Comparison of ENCODE assay signal across 25 mouse cellular contexts in the genomic region with DNA sequence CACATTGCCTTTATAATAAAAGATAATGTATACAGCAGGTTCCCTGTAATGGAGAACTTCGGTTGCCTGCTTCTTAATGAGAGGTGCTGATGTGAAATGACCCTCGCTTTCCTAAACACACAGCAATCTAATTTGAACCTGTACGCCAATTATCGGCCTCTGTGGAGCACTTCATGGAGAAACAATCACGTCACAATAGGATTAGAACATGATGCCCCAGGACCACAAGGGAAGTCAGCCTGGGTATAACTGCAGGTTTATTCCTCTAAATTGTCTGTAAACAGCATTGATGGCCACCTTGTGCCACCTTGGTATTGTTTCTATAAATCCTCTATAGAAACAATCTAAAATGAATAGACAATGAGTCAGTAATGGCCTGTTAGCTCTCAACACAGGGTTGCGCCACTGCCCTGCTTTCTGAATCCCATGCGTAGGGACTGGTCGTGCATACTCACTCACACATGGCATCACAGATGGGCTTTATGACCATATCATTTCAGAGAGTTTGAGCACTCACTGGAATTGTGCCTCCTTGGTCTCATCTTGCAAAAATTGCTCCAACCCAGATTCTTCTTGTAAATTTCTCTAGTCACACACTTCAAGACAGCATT.
A peak's percentile ranks its signal among the peaks of the same experiment; 100 is the strongest.
DNase-seq lines count a peak whose midpoint lies in the region; ATAC-seq lines count a peak whose summit lies in the region.
"Had no signal": no experiment of that assay in that cellular context is flagged by ENCODE, and none has a peak within 500 bp of the region (broad histone marks: within the 10 kb centered on the region; RNA-seq: fewer than 3 reads in every experiment).

No protein-coding gene starts in this region.

- DNase-seq in heart, adult 11 months = peak; percentile 65
- DNase-seq in heart, adult 9 months (ENCODE audit: low spot score in 2 of 2) = no peak
- no peak for DNase-seq in hindbrain, embryonic 11.5 days (ENCODE audit: low spot score)
- DNase-seq: adrenal gland, adult 8-10 months; adrenal gland, postnatal 25 days; cerebellum, adult 11-12 months; cerebellum, adult 8-10 months; cerebellum, postnatal 10 days; cerebellum, postnatal 36 days; embryo, embryonic 11 days; gastrocnemius, postnatal 10 days; gastrocnemius, postnatal 36 days; heart, postnatal 10 days; heart, postnatal 36 days; kidney, adult 2 months had no signal

- H3K4me1 ChIP-seq in hindbrain, embryonic 15.5 days (replicated peaks) = no peaks in the 10 kb centered on the region
- no peaks in the 10 kb centered on the region for H3K4me1 ChIP-seq in hindbrain, embryonic 11.5 days (replicated peaks; ENCODE audit: control insufficient read depth, insufficient read depth, low read length)
- H3K4me1 ChIP-seq in neural tube, embryonic 14.5 days (ENCODE audit: control insufficient read depth, insufficient read depth, low read length) = no peaks in the 10 kb centered on the region
- H3K4me1 ChIP-seq in neural tube, embryonic 15.5 days = no peaks in the 10 kb centered on the region
- H3K4me1 ChIP-seq: embryonic facial prominence, embryonic 15.5 days; forebrain, embryonic 12.5 days; heart, embryonic 12.5 days; heart, embryonic 15.5 days had no signal

- whole genome bisulfite sequencing in hindbrain, embryonic 15.5 days = 65% methylated on average over 8 of the region's 8 CpGs
- 71% methylated on average over 8 of the region's 8 CpGs for WGBS in hindbrain, embryonic 11.5 days
- WGBS in neural tube, embryonic 14.5 days = 50% methylated on average over 8 of the region's 8 CpGs
- WGBS in neural tube, embryonic 15.5 days = 42% methylated on average over 8 of the region's 8 CpGs

- no peaks in the 10 kb centered on the region for H3K36me3 ChIP-seq in hindbrain, embryonic 15.5 days
- H3K36me3 ChIP-seq in hindbrain, embryonic 11.5 days (ENCODE audit: control insufficient read depth, insufficient read depth, low read length) = no peaks in the 10 kb centered on the region
- H3K36me3 ChIP-seq in neural tube, embryonic 14.5 days (ENCODE audit: control insufficient read depth, insufficient read depth, low read length) = no peaks in the 10 kb centered on the region
- no peaks in the 10 kb centered on the region for H3K36me3 ChIP-seq in neural tube, embryonic 15.5 days
- H3K36me3 ChIP-seq: embryonic facial prominence, embryonic 15.5 days; forebrain, embryonic 12.5 days; heart, embryonic 12.5 days; heart, embryonic 15.5 days had no signal

- H3K9me3 ChIP-seq in hindbrain, embryonic 15.5 days = no peaks in the 10 kb centered on the region
- no peaks in the 10 kb centered on the region for H3K9me3 ChIP-seq in hindbrain, embryonic 11.5 days (ENCODE audit: control insufficient read depth, low read length)
- H3K9me3 ChIP-seq in neural tube, embryonic 14.5 days (ENCODE audit: control insufficient read depth, low read length) = no peaks in the 10 kb centered on the region
- H3K9me3 ChIP-seq in neural tube, embryonic 15.5 days (replicated peaks) = no peaks in the 10 kb centered on the region
- H3K9me3 ChIP-seq: embryonic facial prominence, embryonic 15.5 days; forebrain, embryonic 12.5 days; heart, embryonic 12.5 days; heart, embryonic 15.5 days had no signal

- H3K4me3 ChIP-seq in hindbrain, embryonic 15.5 days = no peak overlapping the region
- no peak overlapping the region for H3K4me3 ChIP-seq in hindbrain, embryonic 11.5 days (ENCODE audit: low read depth, low read length)
- H3K4me3 ChIP-seq in neural tube, embryonic 14.5 days (ENCODE audit: low read depth, low read length) = no peak overlapping the region
- H3K4me3 ChIP-seq in neural tube, embryonic 15.5 days (replicated peaks) = no peak overlapping the region
- H3K4me3 ChIP-seq: embryonic facial prominence, embryonic 15.5 days; forebrain, embryonic 12.5 days; heart, embryonic 12.5 days; heart, embryonic 15.5 days had no signal

- 0 out of 2 replicates have a peak, but pooled peaks have one; percentile 23 for ATAC-seq in hindbrain, embryonic 15.5 days (ENCODE audit: low FRiP score, low read depth)
- no peak for ATAC-seq in hindbrain, embryonic 11.5 days (ENCODE audit: low FRiP score)
- ATAC-seq in neural tube, embryonic 14.5 days (ENCODE audit: low read depth) = peak; percentile 65; the same call in 1 of the 2 replicates
- peak; percentile 74 for ATAC-seq in neural tube, embryonic 15.5 days (ENCODE audit: low FRiP score)
- ATAC-seq: CD4-positive, CD25-positive, alpha-beta regulatory T cell, adult 4 months; forebrain, embryonic 16.5 days; intestine, postnatal 0 days had no signal

- no peak overlapping the region for H3K4me2 ChIP-seq in hindbrain, embryonic 15.5 days
- H3K4me2 ChIP-seq in hindbrain, embryonic 11.5 days (replicated peaks; ENCODE audit: low read depth, low read length) = no peak overlapping the region
- H3K4me2 ChIP-seq in neural tube, embryonic 14.5 days (ENCODE audit: low read depth, low read length) = no peak overlapping the region
- no peak overlapping the region for H3K4me2 ChIP-seq in neural tube, embryonic 15.5 days
- H3K4me2 ChIP-seq: embryonic facial prominence, embryonic 15.5 days; forebrain, embryonic 12.5 days; heart, embryonic 12.5 days; heart, embryonic 15.5 days had no signal

- H3K27me3 ChIP-seq in hindbrain, embryonic 15.5 days = no peaks in the 10 kb centered on the region
- H3K27me3 ChIP-seq in hindbrain, embryonic 11.5 days (ENCODE audit: control insufficient read depth, insufficient read depth, low read length) = no peaks in the 10 kb centered on the region
- no peaks in the 10 kb centered on the region for H3K27me3 ChIP-seq in neural tube, embryonic 14.5 days (ENCODE audit: control insufficient read depth, insufficient read depth, low read length)
- H3K27me3 ChIP-seq in neural tube, embryonic 15.5 days (replicated peaks) = no peaks in the 10 kb centered on the region
- H3K27me3 ChIP-seq: embryonic facial prominence, embryonic 15.5 days; heart, embryonic 12.5 days; heart, embryonic 15.5 days had no signal

- H3K27ac ChIP-seq in hindbrain, embryonic 15.5 days (replicated peaks) = no peak overlapping the region
- no peak overlapping the region for H3K27ac ChIP-seq in hindbrain, embryonic 11.5 days (ENCODE audit: low read depth, low read length)
- H3K27ac ChIP-seq in neural tube, embryonic 14.5 days (ENCODE audit: low read depth, low read length) = no peak overlapping the region
- H3K27ac ChIP-seq in neural tube, embryonic 15.5 days (replicated peaks) = no peak overlapping the region
- H3K27ac ChIP-seq: embryonic facial prominence, embryonic 15.5 days; forebrain, embryonic 12.5 days; heart, embryonic 15.5 days had no signal

- no peak overlapping the region for H3K9ac ChIP-seq in hindbrain, embryonic 15.5 days
- H3K9ac ChIP-seq in hindbrain, embryonic 11.5 days (ENCODE audit: low read depth, low read length) = no peak overlapping the region
- no peak overlapping the region for H3K9ac ChIP-seq in neural tube, embryonic 14.5 days (replicated peaks; ENCODE audit: low read depth, low read length)
- no peak overlapping the region for H3K9ac ChIP-seq in neural tube, embryonic 15.5 days (replicated peaks)
- H3K9ac ChIP-seq: embryonic facial prominence, embryonic 15.5 days; forebrain, embryonic 12.5 days; heart, embryonic 12.5 days; heart, embryonic 15.5 days had no signal
